Mouse (Mus musculus) heart, postnatal 0 days (tissue): ENCODE results near the gene Apoa5.

Experiments
- CTCF ChIP-seq: IDR thresholded peaks from 2 replicates; pipeline ENCODE4 v1.5.1; 2016; ENCODE audit warnings: antibody characterized with exemption, control low read depth, low read depth
- EP300 ChIP-seq: IDR thresholded peaks from 2 replicates; pipeline ENCODE4 v1.6.1; 2016; ENCODE audit warnings: antibody characterized with exemption, low read depth

DNA sequence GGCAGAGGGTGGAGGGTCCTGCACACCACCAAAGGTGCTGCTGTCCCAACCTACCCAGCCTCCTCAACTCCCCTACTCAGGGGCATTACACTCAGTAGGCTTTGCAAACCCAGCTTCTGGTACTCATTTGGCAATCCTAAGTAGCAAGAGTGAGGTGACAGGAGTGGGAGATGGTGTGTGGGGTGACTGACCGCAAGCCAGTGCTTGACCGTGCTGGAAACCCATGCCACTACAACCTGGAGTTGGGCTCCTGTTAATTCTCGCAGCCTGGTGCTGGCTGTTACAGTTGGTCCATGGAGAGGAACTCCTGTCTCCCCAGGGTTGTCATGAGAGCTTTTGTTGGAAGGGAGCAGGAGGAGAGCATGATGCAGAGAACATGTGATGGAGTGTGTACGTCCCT, 2.3 kb downstream of the Apoa5 start:
- TF ChIP-seq CTCF (no peak), EP300 (no peak)
